Mouse (Mus musculus) MEL (cell line): ENCODE data around the gene Ciz1.

Experiments used
- E2F4 ChIP-seq: IDR thresholded peaks from 2 replicates; pipeline ENCODE4 v1.6.1; 2011; ENCODE audit warnings: low read depth, low read length, improper control_type of control experiment, borderline replicate concordance
- TBP ChIP-seq: IDR thresholded peaks from 2 replicates; pipeline ENCODE4 v1.8.0; 2011; ENCODE audit warnings: low read depth, low read length, improper control_type of control experiment
- USF1 ChIP-seq: IDR thresholded peaks from 2 replicates; pipeline ENCODE4 v1.6.1; 2014; ENCODE audit warnings: low read depth, mild to moderate bottlenecking, inconsistent platforms, low read length, improper control_type of control experiment, moderate library complexity
- ZC3H11A ChIP-seq: IDR thresholded peaks from 2 replicates; pipeline ENCODE4 v1.6.1; 2012; ENCODE audit warnings: low read depth, mild to moderate bottlenecking, inconsistent platforms, low read length, improper control_type of control experiment

DNA sequence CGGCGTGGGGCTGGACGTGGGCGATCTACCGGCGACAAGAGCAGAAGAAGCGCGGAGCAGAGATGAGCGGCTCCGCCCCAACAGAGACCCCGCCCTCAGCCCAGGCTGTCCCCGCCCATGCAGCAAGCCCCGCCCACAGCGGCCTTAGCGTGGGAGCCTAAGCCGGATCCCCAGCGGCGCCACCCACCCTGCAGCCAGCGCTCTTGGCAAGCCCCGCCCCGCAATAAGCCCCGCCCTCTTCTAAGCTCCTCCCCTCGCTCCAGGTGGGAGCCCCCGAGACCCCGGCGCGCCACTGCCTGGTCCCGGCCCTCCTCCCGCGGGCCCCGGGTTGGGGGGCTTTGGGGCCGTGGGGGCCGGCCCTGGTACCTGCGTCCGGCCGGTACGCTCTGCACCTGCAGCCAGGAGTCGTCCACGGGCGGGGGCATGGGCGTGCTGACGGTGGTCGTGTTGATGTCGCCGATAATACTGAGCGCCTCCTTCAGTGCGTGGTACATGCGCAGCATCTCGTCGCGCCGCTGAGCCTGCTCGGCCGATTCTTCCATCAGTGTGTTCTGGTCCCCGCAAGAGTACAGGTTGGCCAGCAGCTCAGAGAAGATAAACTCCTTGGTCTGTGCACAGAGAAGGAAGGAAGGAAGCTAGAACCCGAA lies 39.7 kb upstream of the Ciz1 start:
- TF ChIP-seq TBP (no peak), ZC3H11A (no peak), E2F4 (no peak), USF1 (no peak)
